Mouse (Mus musculus) ovary, postnatal 14 days (tissue): ENCODE measurements around the gene Atp2b2.

Experiments
- DNase-seq: peaks from one replicate; pipeline ENCODE4 v3.0.0; 2022; ENCODE audit warnings: low spot score

The Atp2b2 gene

DNA sequence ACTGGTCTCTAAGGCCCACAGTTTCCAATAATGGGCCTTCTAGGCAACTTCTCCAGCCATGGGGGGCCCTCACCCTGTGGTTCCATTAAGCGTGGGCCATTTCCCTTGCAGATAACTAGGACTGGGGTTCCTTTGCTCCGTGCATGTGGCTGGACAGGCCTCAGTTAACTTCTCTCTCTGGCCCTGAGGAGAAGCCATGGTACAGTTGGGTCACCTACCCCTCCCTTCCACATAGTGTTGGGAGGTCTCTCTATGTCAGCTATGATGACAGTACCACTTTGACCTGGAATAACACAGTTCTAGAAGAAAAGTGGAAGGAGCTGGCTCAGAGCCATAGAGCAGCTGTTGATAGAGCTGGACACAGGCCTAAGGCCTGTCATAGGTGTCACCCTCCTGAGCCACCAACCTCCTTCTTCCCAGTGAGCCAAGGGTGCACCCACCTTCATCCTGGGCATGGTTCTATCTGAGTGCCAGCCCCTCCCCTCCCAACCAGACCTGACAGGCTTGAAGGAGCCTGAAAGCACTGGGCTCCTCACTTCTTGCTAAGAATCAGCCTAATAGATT lies 185.0 kb downstream of the Atp2b2 start:
- DNase-seq: no peak

GRCm38 (mm10) chr6:113856790-113857189 lies 185.6 kb downstream of the Atp2b2 start:
- no peak for DNase-seq

- DNase-seq: no peak
Observed at GRCm38 (mm10) chr6:113856095-113856646, 186.2 kb downstream of the Atp2b2 start.

GRCm38 (mm10) chr6:113855581-113855980 lies 186.8 kb downstream of the Atp2b2 start:
- no peak for DNase-seq

GRCm38 (mm10) chr6:113852318-113852717 lies 190.1 kb downstream of the Atp2b2 start:
- DNase-seq: peak; percentile 66

DNA sequence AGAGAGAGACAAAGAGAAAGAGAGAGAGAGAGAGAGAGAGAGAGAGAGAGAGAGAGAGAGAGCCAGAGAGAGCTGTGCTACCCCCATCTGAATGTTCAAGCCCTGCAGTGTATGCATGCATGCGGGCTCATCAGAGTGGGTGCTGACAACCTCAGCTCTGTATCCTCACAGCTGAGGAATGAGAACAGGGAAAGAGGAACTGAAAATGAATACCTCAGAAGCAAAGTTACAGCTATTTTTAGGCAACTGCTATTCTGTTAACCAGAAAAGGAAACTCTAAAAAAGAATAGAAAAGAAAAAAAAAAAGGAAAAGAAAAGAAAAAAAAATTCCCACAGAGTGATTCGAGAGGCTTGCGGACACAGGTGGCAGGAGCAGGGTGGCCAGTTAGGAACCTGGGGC lies 192.6 kb downstream of the Atp2b2 start:
- DNase-seq: no peak

- no peak for DNase-seq
Observed at GRCm38 (mm10) chr6:113848655-113849054, 193.8 kb downstream of the Atp2b2 start.

DNA sequence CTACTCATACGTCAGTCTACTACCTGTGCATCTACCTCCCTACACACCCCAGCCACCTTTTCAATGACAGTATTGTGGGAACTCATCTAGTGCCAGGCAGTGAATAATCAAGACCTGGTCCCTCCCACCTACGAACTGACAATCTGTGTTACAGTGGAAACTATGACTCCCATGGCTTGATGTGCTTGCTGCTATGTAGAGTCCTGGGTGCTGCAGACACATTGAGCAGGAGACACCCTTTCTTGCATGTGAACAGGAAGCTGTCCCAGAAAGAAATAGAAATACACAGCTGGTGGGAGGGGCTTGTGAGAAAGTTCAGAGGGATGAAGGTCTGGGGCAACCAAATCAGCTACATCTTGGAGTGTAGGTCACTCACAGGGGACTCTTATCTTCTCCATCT lies 195.3 kb downstream of the Atp2b2 start:
- DNase-seq: no peak

DNA sequence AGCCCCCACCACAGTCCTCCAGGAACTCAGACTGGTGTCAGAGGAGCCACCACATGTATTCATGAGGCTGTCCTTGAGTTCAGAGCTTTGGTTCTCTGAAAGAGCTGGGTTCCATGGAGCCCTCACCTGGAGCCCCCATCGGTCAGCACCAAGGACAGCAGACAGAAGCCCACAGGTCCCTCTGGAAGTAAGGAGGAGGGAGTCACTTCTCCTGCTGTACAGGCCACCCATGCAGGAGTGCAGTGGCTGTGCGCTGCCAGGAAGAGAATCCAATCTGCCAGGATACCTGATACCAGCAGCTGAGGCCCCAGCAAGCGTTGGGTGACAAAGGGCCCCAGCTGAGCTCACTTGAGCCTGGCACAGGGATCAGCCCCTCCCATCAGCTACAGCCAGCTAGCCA lies 199.2 kb downstream of the Atp2b2 start:
- peak; percentile 6 for DNase-seq

- DNase-seq: no peak
Observed at GRCm38 (mm10) chr6:113838493-113838892, 203.9 kb downstream of the Atp2b2 start.

DNA sequence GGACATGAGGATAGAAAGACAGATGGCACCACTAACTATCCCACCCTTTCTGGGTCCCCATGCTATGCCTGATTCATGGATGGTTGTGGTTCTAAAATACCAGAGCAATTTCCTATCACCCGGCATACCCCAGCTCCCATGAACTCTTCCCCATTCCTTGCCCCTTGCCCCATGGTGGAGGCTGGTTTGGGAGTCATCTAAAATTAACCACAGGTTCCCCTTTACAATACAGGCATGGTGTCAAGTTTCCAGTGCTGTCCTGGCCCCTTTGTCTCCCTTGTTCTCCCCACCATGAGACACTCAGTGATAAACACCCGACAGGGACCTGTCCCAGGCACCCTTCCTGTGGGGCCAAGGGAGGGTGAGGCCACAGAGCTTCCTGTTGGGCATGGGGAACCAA lies 204.7 kb downstream of the Atp2b2 start:
- no peak for DNase-seq

- DNase-seq: no peak
Observed at GRCm38 (mm10) chr6:113836545-113836944, 205.9 kb downstream of the Atp2b2 start.

- no peak for DNase-seq
Observed at GRCm38 (mm10) chr6:113830463-113830862, 211.9 kb downstream of the Atp2b2 start.

DNA sequence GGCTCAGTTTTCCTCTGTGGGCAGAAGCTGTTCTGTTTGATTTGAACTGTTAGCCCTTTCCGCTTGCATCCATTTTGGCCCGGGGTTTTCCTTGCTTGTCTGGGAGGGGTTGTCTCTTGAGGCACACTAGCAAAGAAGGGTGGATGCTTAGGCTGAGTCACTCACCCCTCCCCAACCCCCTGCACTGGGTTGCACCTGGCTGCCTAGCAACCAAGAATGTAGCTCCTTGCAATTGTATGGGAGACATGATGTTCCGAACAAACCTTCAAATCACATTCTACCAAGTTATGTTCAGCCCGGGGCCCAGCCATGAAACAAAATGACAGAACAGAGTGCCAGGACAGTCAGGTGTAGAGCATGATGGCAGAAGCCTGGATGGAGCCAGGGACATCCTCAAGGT lies 215.1 kb downstream of the Atp2b2 start:
- no peak for DNase-seq

- peak; percentile 47 for DNase-seq
Observed at GRCm38 (mm10) chr6:113822417-113822816, 220.0 kb downstream of the Atp2b2 start.

- DNase-seq: no peak
Observed at GRCm38 (mm10) chr6:113816690-113817089, 225.7 kb downstream of the Atp2b2 start.

DNA sequence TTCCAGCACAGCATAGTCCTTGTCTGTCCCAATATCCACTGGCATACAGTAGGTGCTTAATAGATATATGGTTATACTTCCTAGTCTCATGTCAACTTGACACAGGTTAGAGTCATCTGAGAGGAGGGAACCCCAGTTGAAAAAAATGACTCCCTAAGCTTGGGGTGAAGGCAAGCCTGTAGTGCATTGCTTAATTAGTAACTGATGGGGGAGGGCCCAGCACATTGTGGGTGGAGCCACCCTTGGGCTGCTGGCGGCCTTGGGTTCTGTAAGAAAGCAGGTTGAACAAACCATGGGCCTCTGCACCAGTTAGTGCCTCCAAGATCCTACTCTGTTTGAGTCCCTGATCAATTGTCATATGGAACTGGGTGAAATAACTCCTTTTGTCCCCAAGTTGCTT lies 231.0 kb downstream of the Atp2b2 start:
- no peak for DNase-seq

- DNase-seq: no peak
Observed at GRCm38 (mm10) chr6:113810667-113811066, 231.7 kb downstream of the Atp2b2 start.

GRCm38 (mm10) chr6:113806241-113806640 lies 236.2 kb downstream of the Atp2b2 start:
- no peak for DNase-seq

- DNase-seq: no peak
Observed at GRCm38 (mm10) chr6:113801233-113801632, 241.2 kb downstream of the Atp2b2 start.

GRCm38 (mm10) chr6:113799915-113800314 lies 242.5 kb downstream of the Atp2b2 start:
- no peak for DNase-seq

- DNase-seq: no peak
Observed at GRCm38 (mm10) chr6:113799349-113799748, 243.1 kb downstream of the Atp2b2 start.

GRCm38 (mm10) chr6:113798921-113799320 lies 243.5 kb downstream of the Atp2b2 start:
- DNase-seq: no peak

DNA sequence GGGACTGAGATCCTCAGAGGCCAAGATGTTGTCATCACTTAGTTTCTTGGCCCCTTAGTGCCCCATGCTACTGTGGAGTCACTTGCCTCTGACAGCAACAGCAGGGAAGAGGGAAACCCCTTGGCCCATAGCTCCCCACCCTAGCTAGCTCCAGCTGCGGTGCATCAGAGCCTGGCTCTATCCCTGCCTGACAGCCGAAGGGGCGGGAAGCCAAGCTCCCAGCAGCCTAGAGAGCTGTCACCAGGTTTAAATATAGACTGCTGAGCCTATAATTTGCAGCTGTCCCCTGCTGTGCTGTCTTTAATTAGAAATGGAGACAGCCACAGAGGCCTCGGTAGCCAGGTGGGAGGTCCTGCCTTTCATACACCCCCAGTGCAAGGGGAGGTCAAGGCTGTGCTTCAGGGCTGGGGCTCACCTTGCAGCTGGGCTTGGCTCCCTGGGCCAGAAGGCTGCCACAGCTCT lies 247.1 kb downstream of the Atp2b2 start:
- peak; percentile 7 for DNase-seq
